Mouse (Mus musculus): ENCODE data around the gene Rps9. TPM values are rescaled to one million over a fixed set of nuclear protein-coding genes. Genes with fewer than 3 reads are reported as not detected.

Rps9 gene
- 2,799 TPM for total RNA-seq (2023)

GRCm38 (mm10) chr7:3703879-3704441 lies at the start of gene Rps9:
Gene Rps9, plus strand, starts transcription at chr7:3703993.

GRCm38 (mm10) chr7:3665215-3666114 lies 38.3 kb upstream of the Rps9 start, which contains the start of gene Leng1:
Gene Leng1, minus strand, starts transcription at chr7:3665840.

GRCm38 (mm10) chr7:3677342-3677741 lies 26.5 kb upstream of the Rps9 start, which contains the start of gene Tmc4:
Gene Tmc4, minus strand, starts transcription at chr7:3677553.

GRCm38 (mm10) chr7:3692382-3692986 lies 11.3 kb upstream of the Rps9 start, which contains the start of gene Tsen34:
Gene Tsen34, plus strand, starts transcription at chr7:3692863.

GRCm38 (mm10) chr7:3692987-3693808 lies 10.6 kb upstream of the Rps9 start, which contains the start of gene Mboat7:
Gene Mboat7, minus strand, starts transcription at chr7:3693523.

GRCm38 (mm10) chr7:3720268-3720667 lies 16.5 kb downstream of the Rps9 start, which contains the start of gene Pirb:
Gene Pirb, minus strand, starts transcription at chr7:3720391.

Other genes with a start within 250 kb of the Rps9 start
- gene Tarm1, start 201.4 kb upstream of the Rps9 start, total RNA-seq (2023) = not detected
- not detected for gene Oscar, start 87.8 kb upstream of the Rps9 start, total RNA-seq (2023)
- 342 TPM for gene Ndufa3, start 86.6 kb upstream of the Rps9 start, total RNA-seq (2023)
- 26.4 TPM for gene Tfpt, start 74.1 kb upstream of the Rps9 start, total RNA-seq (2023)
- 65.7 TPM for gene Prpf31, start 74.0 kb upstream of the Rps9 start, total RNA-seq (2023)
- gene Cnot3, start 58.7 kb upstream of the Rps9 start, total RNA-seq (2023) = 113 TPM
- 11.7 TPM for gene Leng1, start 38.2 kb upstream of the Rps9 start, total RNA-seq (2023)
- 10.1 TPM for gene Tmc4, start 26.4 kb upstream of the Rps9 start, total RNA-seq (2023)
- 19.7 TPM for gene Tsen34, start 11.1 kb upstream of the Rps9 start, total RNA-seq (2023)
- 59.5 TPM for gene Mboat7, start 10.5 kb upstream of the Rps9 start, total RNA-seq (2023)
- 3.2 TPM for gene Pirb, start 16.4 kb downstream of the Rps9 start, total RNA-seq (2023)
- 0.86 TPM for gene Gm15448, start 121.7 kb downstream of the Rps9 start, total RNA-seq (2023)
- gene Pira2, start 141.1 kb downstream of the Rps9 start, total RNA-seq (2023) = 1.1 TPM
- gene Gm14548, start 194.1 kb downstream of the Rps9 start, total RNA-seq (2023) = 0.24 TPM
- 0.43 TPM for gene Lilra6, start 211.5 kb downstream of the Rps9 start, total RNA-seq (2023)

Measured in CD8-positive naive resting alpha-beta T cell, adult 57 days (primary cell).